Mouse (Mus musculus) megakaryocyte, embryonic 14.5 days (primary cell): ENCODE results near the gene Tlcd2.

Experiments
- FLI1 ChIP-seq: IDR thresholded peaks from 2 replicates; pipeline ENCODE4 v1.6.1; 2012; ENCODE audit warnings: low read length, inconsistent platforms, mixed read lengths
- GATA1 ChIP-seq: IDR thresholded peaks from 3 replicates; pipeline ENCODE4 v1.6.1; 2012; ENCODE audit warnings: mixed read lengths, low read length, inconsistent platforms, borderline replicate concordance

DNA sequence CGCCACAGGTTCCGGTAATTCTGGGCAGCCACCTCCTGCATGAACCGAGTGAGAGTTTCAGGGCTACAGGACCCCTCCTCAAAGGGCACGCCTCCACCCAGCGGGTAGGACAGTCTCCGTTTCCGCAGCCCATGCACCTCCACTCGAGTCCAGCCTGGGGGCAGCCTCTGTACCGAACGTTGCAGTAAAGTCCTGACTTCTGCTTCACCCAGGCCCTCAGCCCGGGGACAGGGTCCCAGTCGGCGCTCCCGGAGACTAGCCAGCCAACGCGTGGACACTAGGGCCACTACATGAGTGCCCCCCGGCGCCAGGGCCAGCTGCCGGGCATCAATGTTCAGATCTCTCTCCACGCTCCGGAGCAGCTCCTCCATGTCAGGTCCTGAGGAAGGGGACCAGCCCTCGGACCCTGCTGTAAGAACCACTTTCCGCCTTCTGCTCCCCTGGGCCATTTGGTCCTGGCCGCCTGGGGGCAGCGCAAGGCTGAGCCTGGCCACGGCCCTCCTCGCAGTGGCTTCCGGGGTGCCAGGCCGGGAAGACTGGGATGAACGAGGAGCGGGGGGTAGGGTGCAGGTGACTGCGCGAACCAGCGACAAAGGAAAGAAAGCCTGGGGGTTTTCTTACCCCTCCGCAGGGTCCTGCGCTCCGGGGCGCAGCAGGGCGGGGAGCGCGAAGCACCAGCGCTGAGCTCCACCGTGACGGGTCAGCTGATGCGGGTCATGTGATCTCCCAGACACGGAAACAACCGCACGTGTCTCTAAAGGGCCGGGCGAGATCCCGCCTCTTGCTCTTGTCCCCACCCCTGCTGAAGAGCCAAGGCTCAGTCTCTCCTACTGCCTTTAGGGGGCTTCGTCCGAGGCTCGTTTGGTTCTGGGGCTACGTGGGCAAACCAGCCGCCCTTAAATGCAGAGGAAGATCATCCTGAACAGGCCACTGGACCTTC is 7.3 kb upstream of the Tlcd2 start, which contains the start of gene Wdr81:
- TF ChIP-seq GATA1 (no peak), FLI1 (no peak)
